Mouse (Mus musculus) heart, postnatal 0 days (tissue): ENCODE data around the gene Col6a5. TPM values are rescaled to one million over a fixed set of nuclear protein-coding genes. Genes with fewer than 3 reads are reported as not detected.

Experiments
- ATAC-seq: fragments of 200-750 bp; cut with Nextera tagmentation; 2 replicates; pipeline ENCODE4 v1.8.0; 2017; ENCODE audit warnings: low read depth, moderate number of reproducible peaks, moderate library complexity; ENCODE audit not compliant: insufficient read depth
- DNase-seq: peaks from one replicate; pipeline ENCODE4 v3.0.0-alpha.2; 2016; ENCODE audit warnings: low spot score
- H3K27ac ChIP-seq: fragments of 300-500 bp; sonication (generic); 2 replicates; pipeline ENCODE4 v1.5.1; 2014; ENCODE audit warnings: low read depth, mild to moderate bottlenecking
- H3K27me3 ChIP-seq: fragments of 300-500 bp; sonication (generic); 2 replicates; pipeline ENCODE4 v1.6.1; 2014; ENCODE audit warnings: low read length, mixed read lengths; ENCODE audit not compliant: control insufficient read depth, insufficient read depth
- H3K36me3 ChIP-seq: fragments of 300-500 bp; sonication (generic); replicated peaks from 2 replicates; pipeline ENCODE4 v1.6.1; 2014; ENCODE audit warnings: low read length, mixed read lengths; ENCODE audit not compliant: control insufficient read depth, insufficient read depth
- H3K4me1 ChIP-seq: fragments of 300-500 bp; sonication (generic); 2 replicates; pipeline ENCODE4 v1.6.1; 2014; ENCODE audit warnings: antibody characterized with exemption; ENCODE audit not compliant: control insufficient read depth, insufficient read depth
- H3K4me2 ChIP-seq: fragments of 300-500 bp; sonication (generic); 2 replicates; pipeline ENCODE4 v1.6.1; 2014; ENCODE audit warnings: low read depth, mild to moderate bottlenecking, low read length, moderate library complexity
- H3K4me3 ChIP-seq: fragments of 300-500 bp; sonication (generic); 2 replicates; pipeline ENCODE4 v1.5.1; 2014; ENCODE audit warnings: low read depth, low read length
- H3K9ac ChIP-seq: fragments of 300-500 bp; sonication (generic); replicated peaks from 2 replicates; pipeline ENCODE4 v1.6.1; 2014; ENCODE audit warnings: low read depth, low read length, mixed read lengths
- H3K9me3 ChIP-seq: fragments of 300-500 bp; sonication (generic); replicated peaks from 2 replicates; pipeline ENCODE4 v1.6.1; 2016; ENCODE audit warnings: low read length; ENCODE audit not compliant: control insufficient read depth
- CTCF ChIP-seq: IDR thresholded peaks from 2 replicates; pipeline ENCODE4 v1.5.1; 2016; ENCODE audit warnings: antibody characterized with exemption, control low read depth, low read depth
- EP300 ChIP-seq: IDR thresholded peaks from 2 replicates; pipeline ENCODE4 v1.6.1; 2016; ENCODE audit warnings: antibody characterized with exemption, low read depth
- WGBS: fragments of 180-500 bp; shearing (Covaris S2); extraction: QIAGEN DNeasy Blood & Tissue Kit; methylation state at CpG from one replicate; pipeline ENCODE4 v1.1.7; 2014; 5-methylcytosine and 5-hydroxymethylcytosine counted together
- polyA plus RNA-seq: library from polyadenylated mRNA; unstranded; fragments of >200 nt; fragmentation: Nextera tagmentation; extraction: Ambion mirVana; gene quantifications from 2 replicates; pipeline ENCODE4 v1.2.1, GENCODE M21; 2015
- total RNA-seq: library from RNA; depleted of rRNA; stranded (reverse); fragments of >200 nt; gene quantifications from 2 replicates; pipeline ENCODE4 v1.2.3, GENCODE M21; 2014; ENCODE audit warnings: low replicate concordance

Gene Col6a5
- total and polyA plus RNA-seq, 2 experiments from 2014 or later: 0.03 TPM; not detected in 1

GRCm38 (mm10) chr9:105971351-105971894 lies 11.0 kb upstream of the Col6a5 start:
- H3K27me3 ChIP-seq: no peaks in the 10 kb centered on the region
- no peak overlapping the region for H3K27ac ChIP-seq
- no peaks in the 10 kb centered on the region for H3K36me3 ChIP-seq
- H3K4me3 ChIP-seq: no peak overlapping the region
- DNase-seq (no peak), ATAC-seq (no peak)
- H3K4me2 ChIP-seq: no peak overlapping the region
- no peaks in the 10 kb centered on the region for H3K9me3 ChIP-seq
- H3K4me1 ChIP-seq: no peaks in the 10 kb centered on the region
- TF ChIP-seq CTCF: no peak
- TF ChIP-seq EP300: no peak
- H3K9ac ChIP-seq: no peak overlapping the region
- WGBS: 84% methylated on average over 14 of the region's 14 CpGs

DNA sequence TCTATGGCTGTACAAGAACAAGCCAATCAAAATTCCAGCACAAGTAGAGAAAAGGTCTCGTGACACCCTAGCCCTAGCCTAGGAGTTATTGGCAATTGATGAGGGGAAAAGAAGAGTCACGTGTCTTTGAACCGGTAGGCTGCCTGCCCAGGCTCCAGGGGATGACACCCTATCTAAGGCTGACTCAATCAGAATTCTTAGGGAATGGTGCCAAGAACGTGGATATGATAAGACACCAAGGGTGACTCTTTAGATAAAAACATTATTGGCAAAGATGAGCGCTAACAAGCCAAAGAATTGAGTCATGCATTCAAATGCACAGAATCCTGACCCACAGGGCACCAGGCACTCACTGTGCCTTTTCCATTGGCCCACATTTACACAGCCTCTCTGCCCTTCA lies 10.5 kb upstream of the Col6a5 start:
- WGBS: 46% methylated on average over 5 of the region's 5 CpGs

GRCm38 (mm10) chr9:105967976-105968375 lies 7.5 kb upstream of the Col6a5 start:
- H3K36me3 ChIP-seq: no peaks in the 10 kb centered on the region
- DNase-seq (no peak), ATAC-seq (no peak)
- no peaks in the 10 kb centered on the region for H3K27me3 ChIP-seq
- H3K27ac ChIP-seq: no peak overlapping the region
- no peak overlapping the region for H3K4me2 ChIP-seq
- no peak overlapping the region for H3K4me3 ChIP-seq
- H3K4me1 ChIP-seq: no peaks in the 10 kb centered on the region
- no peak overlapping the region for H3K9ac ChIP-seq
- no peak for TF ChIP-seq EP300
- no peak for TF ChIP-seq CTCF
- no peaks in the 10 kb centered on the region for H3K9me3 ChIP-seq
- 65% methylated on average over 5 of the region's 5 CpGs for WGBS

More for the DNA sequence above, 10.5 kb upstream of the Col6a5 start:
- DNase-seq (no peak), ATAC-seq (no peak)
- no peaks in the 10 kb centered on the region for H3K9me3 ChIP-seq
- no peak for TF ChIP-seq CTCF
- TF ChIP-seq EP300: no peak
- no peak overlapping the region for H3K9ac ChIP-seq
- no peaks in the 10 kb centered on the region for H3K27me3 ChIP-seq
- no peak overlapping the region for H3K27ac ChIP-seq
- H3K4me2 ChIP-seq: no peak overlapping the region
- H3K36me3 ChIP-seq: no peaks in the 10 kb centered on the region
- no peaks in the 10 kb centered on the region for H3K4me1 ChIP-seq
- no peak overlapping the region for H3K4me3 ChIP-seq

- no peak overlapping the region for H3K27ac ChIP-seq
- no peaks in the 10 kb centered on the region for H3K27me3 ChIP-seq
- H3K4me1 ChIP-seq: peaks cover 6% of the 10 kb centered on the region; the same call in 1 of the 2 replicates
- TF ChIP-seq CTCF (no peak), EP300 (no peak)
- H3K4me2 ChIP-seq: no peak overlapping the region
- no peaks in the 10 kb centered on the region for H3K9me3 ChIP-seq
- DNase-seq (no peak), ATAC-seq (no peak)
- 46% methylated on average over 1 of the region's 1 CpGs for WGBS
- H3K9ac ChIP-seq: no peak overlapping the region
- H3K36me3 ChIP-seq: no peaks in the 10 kb centered on the region
- H3K4me3 ChIP-seq: no peak overlapping the region
Measured at GRCm38 (mm10) chr9:105959116-105959515, 1.3 kb downstream of the Col6a5 start.

DNA sequence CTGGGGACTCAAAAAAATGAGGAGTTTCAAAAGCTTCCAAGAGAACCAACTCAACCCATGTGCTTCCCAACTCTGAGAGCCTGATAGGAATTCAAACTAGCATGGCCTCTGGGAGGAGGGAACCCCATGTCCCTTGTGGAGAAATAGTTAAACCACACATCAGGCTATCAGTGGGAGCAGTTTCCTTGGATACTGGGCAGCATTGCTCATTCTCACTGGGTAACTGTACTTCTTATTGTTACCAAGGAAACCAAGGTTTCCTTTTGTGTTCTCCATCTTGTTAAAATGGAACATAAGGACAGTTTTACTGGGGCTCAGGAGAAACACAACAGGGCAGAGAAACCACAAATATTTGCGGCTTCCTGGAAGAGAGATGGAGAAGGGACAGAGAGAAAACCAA lies 10.7 kb downstream of the Col6a5 start:
- WGBS: 93% methylated on average over 1 of the region's 1 CpGs
- ATAC-seq: no peak

GRCm38 (mm10) chr9:105947577-105947976 lies 12.9 kb downstream of the Col6a5 start:
- ATAC-seq (no peak), DNase-seq (no peak)
- no peaks in the 10 kb centered on the region for H3K4me1 ChIP-seq
- no peak overlapping the region for H3K4me2 ChIP-seq
- no peaks in the 10 kb centered on the region for H3K36me3 ChIP-seq
- H3K9me3 ChIP-seq: no peaks in the 10 kb centered on the region
- no peak overlapping the region for H3K4me3 ChIP-seq
- no peak overlapping the region for H3K9ac ChIP-seq
- H3K27me3 ChIP-seq: no peaks in the 10 kb centered on the region
- WGBS: 61% methylated on average over 3 of the region's 3 CpGs
- no peak overlapping the region for H3K27ac ChIP-seq
- TF ChIP-seq EP300 (no peak), CTCF (no peak)

More for the DNA sequence above, 10.7 kb downstream of the Col6a5 start:
- H3K4me2 ChIP-seq: no peak overlapping the region
- no peaks in the 10 kb centered on the region for H3K27me3 ChIP-seq
- no peak overlapping the region for H3K4me3 ChIP-seq
- no peak overlapping the region for H3K9ac ChIP-seq
- TF ChIP-seq CTCF: no peak
- no peaks in the 10 kb centered on the region for H3K4me1 ChIP-seq
- no peak overlapping the region for H3K27ac ChIP-seq
- no peaks in the 10 kb centered on the region for H3K36me3 ChIP-seq
- DNase-seq: no peak
- no peaks in the 10 kb centered on the region for H3K9me3 ChIP-seq
